Mouse (Mus musculus): ENCODE results near the gene Ciart. TPM values are rescaled to one million over a fixed set of nuclear protein-coding genes. Genes with fewer than 3 reads are reported as not detected.
A peak's percentile ranks its signal among the peaks of the same experiment; 100 is the strongest.
"Not testable (repeated sequence)": the region's sequence is repeated elsewhere in the genome, so short reads cannot be mapped to it uniquely, and the experiment has no call there.

Gene Ciart
- total RNA-seq, 2 experiments from 2014 or later, result 2.1 to 3.2 TPM

GRCm38 (mm10) chr3:95902373-95902625, 20.2 kb upstream of the Ciart start:
- DNase-seq (ENCODE audit: low spot score in 2 of 2), result no peak

- no peak for DNase-seq (ENCODE audit: low spot score in 2 of 2)
Observed at GRCm38 (mm10) chr3:95901616-95902372, 19.7 kb upstream of the Ciart start.

- DNase-seq (ENCODE audit: low spot score in 2 of 2), result no peak
Observed at GRCm38 (mm10) chr3:95899800-95900524, 17.9 kb upstream of the Ciart start.

- not testable (repeated sequence) for DNase-seq (ENCODE audit: low spot score in 2 of 2)
Observed at GRCm38 (mm10) chr3:95895501-95895900, 13.4 kb upstream of the Ciart start.

- DNase-seq (ENCODE audit: low spot score in 2 of 2), result peak; percentile 59 to 64
Observed at GRCm38 (mm10) chr3:95894317-95895160, 12.5 kb upstream of the Ciart start.

GRCm38 (mm10) chr3:95893606-95894316, 11.7 kb upstream of the Ciart start, which contains the start of gene Aph1a:
TSS of gene Aph1a (plus strand) at chr3:95893969.
- peak; percentile 85 to 88 for DNase-seq (ENCODE audit: low spot score in 2 of 2)

- DNase-seq (ENCODE audit: low spot score in 2 of 2), result no peak
Observed at GRCm38 (mm10) chr3:95893126-95893525, 11.1 kb upstream of the Ciart start.

- DNase-seq (ENCODE audit: low spot score in 2 of 2), result no peak
Observed at GRCm38 (mm10) chr3:95892066-95893052, 10.3 kb upstream of the Ciart start.

GRCm38 (mm10) chr3:95891211-95892065, 9.4 kb upstream of the Ciart start, which contains the start of gene BC028528:
TSS of gene BC028528 (minus strand) at chr3:95892005.
- DNase-seq (ENCODE audit: low spot score in 2 of 2), result no peak

GRCm38 (mm10) chr3:95889664-95890063, 7.6 kb upstream of the Ciart start:
- DNase-seq (ENCODE audit: low spot score in 2 of 2), result no peak

GRCm38 (mm10) chr3:95887596-95887995, 5.5 kb upstream of the Ciart start:
- DNase-seq (ENCODE audit: low spot score in 2 of 2), result no peak

GRCm38 (mm10) chr3:95884400-95884799, 2.3 kb upstream of the Ciart start:
- DNase-seq (ENCODE audit: low spot score in 2 of 2), result no peak

- DNase-seq (ENCODE audit: low spot score in 2 of 2), result peak; percentile 62 to 64
Observed at GRCm38 (mm10) chr3:95882816-95883425, 870 bp upstream of the Ciart start.

GRCm38 (mm10) chr3:95879063-95879462, 3.0 kb downstream of the Ciart start:
- no peak for DNase-seq (ENCODE audit: low spot score in 2 of 2)

GRCm38 (mm10) chr3:95872048-95872447, 10.0 kb downstream of the Ciart start:
- no peak for DNase-seq (ENCODE audit: low spot score in 2 of 2)

GRCm38 (mm10) chr3:95871392-95871867, 10.6 kb downstream of the Ciart start, which contains the start of gene Mrps21:
TSS of gene Mrps21 (minus strand) at chr3:95871519.
- DNase-seq (ENCODE audit: low spot score in 2 of 2), result peak; percentile 75 to 78

GRCm38 (mm10) chr3:95870976-95871375, 11.1 kb downstream of the Ciart start:
- no peak for DNase-seq (ENCODE audit: low spot score in 2 of 2)

GRCm38 (mm10) chr3:95867408-95867807, 14.6 kb downstream of the Ciart start:
- DNase-seq (ENCODE audit: low spot score in 2 of 2), result no peak

Measured in adrenal gland, adult 18-20 months (tissue).